12 mouse cellular contexts compared by ENCODE assay signal in the genomic region with DNA sequence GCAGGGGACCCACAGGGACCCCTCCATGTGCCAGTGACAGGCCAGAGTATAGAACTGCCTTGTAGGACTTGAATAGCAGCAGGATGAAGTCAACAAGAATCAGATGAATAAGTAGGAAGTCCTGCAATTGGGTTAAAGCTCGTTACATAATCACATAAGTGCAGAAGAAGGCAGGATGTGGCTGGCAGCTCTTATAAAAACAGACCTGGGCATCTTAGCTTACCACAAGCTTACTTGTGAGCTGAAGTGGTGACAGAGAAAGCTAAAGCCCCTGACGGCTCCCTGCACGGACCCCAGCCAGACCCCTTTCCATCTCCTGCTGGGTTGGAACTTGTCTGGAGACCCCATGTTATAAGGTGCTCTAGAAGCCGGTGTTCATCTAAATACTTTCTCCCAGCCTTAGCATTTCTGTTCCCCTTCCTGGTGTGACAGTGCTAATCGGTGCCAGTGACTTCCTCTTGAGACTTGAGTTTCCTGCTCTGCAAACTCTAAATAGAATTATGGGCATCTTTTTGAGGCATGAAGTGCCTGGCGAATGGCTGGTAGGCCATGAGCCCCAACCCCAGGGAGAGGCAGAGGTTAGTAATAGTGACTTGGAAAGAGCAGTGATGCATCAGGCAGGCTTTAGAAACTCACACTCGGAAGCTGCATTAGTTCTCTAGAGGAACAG. TPM values are rescaled to one million over a fixed set of nuclear protein-coding genes. Genes with fewer than 3 reads are reported as not detected.
DNase-seq lines count a peak whose midpoint lies in the region; ATAC-seq and TF ChIP-seq lines count a peak whose summit lies in the region.
"Had no signal": no experiment of that assay in that cellular context is flagged by ENCODE, and none has a peak within 500 bp of the region (broad histone marks: within the 10 kb centered on the region; RNA-seq: fewer than 3 reads in every experiment).

No protein-coding gene starts in this region.

- H3K4me1 ChIP-seq in lung, postnatal 0 days (ENCODE audit: insufficient read depth, low read depth, low read length), result peaks cover 13% of the 10 kb centered on the region
- peaks cover 4 to 6% of the 10 kb centered on the region in 2 experiments for H3K4me1 ChIP-seq in MEL (ENCODE audit: control insufficient read depth in 1 of 2, insufficient read depth in 2 of 2, low read length in 2 of 2)
- H3K4me1 ChIP-seq in kidney, embryonic 15.5 days, result peaks cover 23% of the 10 kb centered on the region

- H3K36me3 ChIP-seq in lung, postnatal 0 days (ENCODE audit: insufficient read depth, low read length), result no peaks in the 10 kb centered on the region
- peaks cover 0 to 9% of the 10 kb centered on the region in 2 experiments; a peak in 2 of 4 replicates for H3K36me3 ChIP-seq in MEL (ENCODE audit: control insufficient read depth in 1 of 2, insufficient read depth in 2 of 2, low read length in 2 of 2)
- H3K36me3 ChIP-seq in myocyte (ENCODE audit: control insufficient read depth, insufficient read depth), result peaks cover 26% of the 10 kb centered on the region
- 0 out of 2 replicates have a peak, but pooled peaks cover 6% of the 10 kb centered on the region for H3K36me3 ChIP-seq in kidney, embryonic 15.5 days

- H3K79me2 ChIP-seq in MEL (ENCODE audit: control insufficient read depth, insufficient read depth, low read length, poor library complexity), result no peaks in the 10 kb centered on the region
- peaks cover 92% of the 10 kb centered on the region for H3K79me2 ChIP-seq in myocyte (ENCODE audit: control insufficient read depth, insufficient read depth)

- H3K9me3 ChIP-seq in lung, postnatal 0 days (ENCODE audit: low read length), result no peaks in the 10 kb centered on the region
- no peaks in the 10 kb centered on the region for H3K9me3 ChIP-seq in MEL (replicated peaks; ENCODE audit: insufficient read depth, low read length)
- H3K9me3 ChIP-seq in kidney, embryonic 15.5 days (replicated peaks), result no peaks in the 10 kb centered on the region
- H3K9me3 ChIP-seq: heart, embryonic 12.5 days had no signal

- no peak for TF ChIP-seq RAD21 in MEL (IDR thresholded peaks at IDR 0.05; ENCODE audit: low read depth, low read length)

- no peak overlapping the region for H3ac ChIP-seq in myocyte (ENCODE audit: control insufficient read depth, insufficient read length)

- no peak overlapping the region for H3K9ac ChIP-seq in lung, postnatal 0 days (replicated peaks; ENCODE audit: low read depth)
- no peak overlapping the region for H3K9ac ChIP-seq in MEL (ENCODE audit: control insufficient read depth, low read depth, low read length, poor library complexity, severe bottlenecking)
- H3K9ac ChIP-seq in kidney, embryonic 15.5 days, result no peak overlapping the region
- H3K9ac ChIP-seq: heart, embryonic 12.5 days had no signal

- DNase-seq in lung, postnatal 0 days (ENCODE audit: low spot score), result peak; percentile 49
- DNase-seq in lung, postnatal 14 days, result no peak
- DNase-seq in MEL (ENCODE audit: low read depth, low spot score), result peak; percentile 14
- DNase-seq in kidney, postnatal 14 days, result no peak
- DNase-seq in kidney, adult 18-20 months, result no peak
- DNase-seq: adrenal gland, postnatal 10 days; cerebellum, postnatal 14 days; kidney, adult 9 months had no signal

- TF ChIP-seq CTCF in lung, postnatal 0 days (IDR thresholded peaks at IDR 0.05), result no peak
- no peak for TF ChIP-seq CTCF in MEL (IDR thresholded peaks at IDR 0.05 in 2 of 3, conservative IDR thresholded peaks at IDR 0.05 in 1 of 3; ENCODE audit: control insufficient read depth in 1 of 3, insufficient read depth in 1 of 3, low read depth in 2 of 3, low read length in 3 of 3, poor library complexity in 1 of 3, severe bottlenecking in 1 of 3)

- H3K27ac ChIP-seq in lung, postnatal 0 days (ENCODE audit: low read length), result peak overlapping the region; percentile 28; the same call in 1 of the 2 replicates
- no peak overlapping the region for H3K27ac ChIP-seq in MEL (ENCODE audit: control insufficient read depth, low read depth, low read length)
- no peak overlapping the region for H3K27ac ChIP-seq in kidney, embryonic 15.5 days

- ATAC-seq in lung, postnatal 0 days, result peak; percentile 31
- peak; percentile 63 to 69 for ATAC-seq in hematopoietic stem cell, adult 5-6 weeks (replicated peaks in 1 of 2; ENCODE audit: insufficient read depth in 1 of 2, low FRiP score in 2 of 2, low TSS enrichment in 1 of 2, low read depth in 1 of 2, poor library complexity in 2 of 2, severe bottlenecking in 2 of 2)
- ATAC-seq in kidney, embryonic 15.5 days (replicated peaks; ENCODE audit: low FRiP score), result no peak

- TF ChIP-seq POLR2A in MEL (IDR thresholded peaks at IDR 0.05; ENCODE audit: control insufficient read depth in 1 of 2, insufficient read depth in 1 of 2, low read depth in 1 of 2, low read length in 2 of 2, poor library complexity in 1 of 2) (no peak), myocyte (IDR thresholded peaks at IDR 0.05; ENCODE audit: insufficient read length, low read depth) (no peak)

- no peak for TF ChIP-seq EP300 in lung, postnatal 0 days (IDR thresholded peaks at IDR 0.05)
- no peak for TF ChIP-seq EP300 in MEL (IDR thresholded peaks at IDR 0.05; ENCODE audit: low read depth in 1 of 2, low read length in 2 of 2)

- 49% methylated on average over 7 of the region's 7 CpGs for whole genome bisulfite sequencing in lung, postnatal 0 days
- WGBS in kidney, embryonic 15.5 days, result 75% methylated on average over 7 of the region's 7 CpGs

- H3K4me2 ChIP-seq in lung, postnatal 0 days (replicated peaks; ENCODE audit: low read depth, low read length), result no peak overlapping the region
- peak overlapping the region; percentile 14 for H3K4me2 ChIP-seq in myocyte (ENCODE audit: low read depth)
- H3K4me2 ChIP-seq in kidney, embryonic 15.5 days, result no peak overlapping the region
- H3K4me2 ChIP-seq: heart, embryonic 12.5 days had no signal

- no peaks in the 10 kb centered on the region for H3K27me3 ChIP-seq in lung, postnatal 0 days (replicated peaks; ENCODE audit: insufficient read depth, low read length)
- no peaks in the 10 kb centered on the region for H3K27me3 ChIP-seq in MEL (ENCODE audit: control insufficient read depth in 1 of 2, insufficient read depth in 2 of 2, low read length in 2 of 2)
- H3K27me3 ChIP-seq in myocyte (ENCODE audit: control insufficient read depth, insufficient read depth, insufficient read length), result no peaks in the 10 kb centered on the region
- peaks cover 6% of the 10 kb centered on the region for H3K27me3 ChIP-seq in kidney, embryonic 15.5 days
- H3K27me3 ChIP-seq: heart, embryonic 12.5 days had no signal

- H3K4me3 ChIP-seq in lung, postnatal 0 days (ENCODE audit: low read depth, low read length), result no peak overlapping the region
- H3K4me3 ChIP-seq in MEL (ENCODE audit: control insufficient read depth in 1 of 2, insufficient read depth in 1 of 2, low read depth in 2 of 2, low read length in 2 of 2) (no peak overlapping the region), myocyte (no peak overlapping the region)
- H3K4me3 ChIP-seq in kidney, embryonic 15.5 days (replicated peaks), result no peak overlapping the region
- H3K4me3 ChIP-seq: heart, embryonic 12.5 days had no signal

TF ChIP-seq in MEL, 35 proteins besides CTCF, POLR2A, EP300 and RAD21 (continues in another document):
- TF ChIP-seq ELF1 (IDR thresholded peaks at IDR 0.05; ENCODE audit: low read depth, low read length), result no peak
- TF ChIP-seq RCOR1 (IDR thresholded peaks at IDR 0.05; ENCODE audit: low read depth, low read length), result no peak
- TF ChIP-seq POLR2AphosphoS2 (IDR thresholded peaks at IDR 0.05; ENCODE audit: low read length), result no peak
- no peak for TF ChIP-seq MEF2A (IDR thresholded peaks at IDR 0.05; ENCODE audit: extremely low read depth, insufficient replicate concordance, low read depth, low read length, poor library complexity, severe bottlenecking)
- no peak for TF ChIP-seq SMC3 (IDR thresholded peaks at IDR 0.05; ENCODE audit: low read depth, low read length)
- no peak for TF ChIP-seq TCF12 (IDR thresholded peaks at IDR 0.05; ENCODE audit: low read depth, low read length)
- TF ChIP-seq E2F4 (IDR thresholded peaks at IDR 0.05; ENCODE audit: borderline replicate concordance, low read depth, low read length), result no peak
- no peak for TF ChIP-seq MAX (IDR thresholded peaks at IDR 0.05; ENCODE audit: low read length)
- TF ChIP-seq BHLHE40 (IDR thresholded peaks at IDR 0.05; ENCODE audit: borderline replicate concordance, low read depth, low read length), result no peak
- TF ChIP-seq GABPA (IDR thresholded peaks at IDR 0.05; ENCODE audit: low read depth, low read length), result no peak
- no peak for TF ChIP-seq USF2 (IDR thresholded peaks at IDR 0.05; ENCODE audit: borderline replicate concordance in 1 of 2, insufficient read depth in 1 of 2, low read depth in 1 of 2, low read length in 2 of 2)
- TF ChIP-seq SIN3A (IDR thresholded peaks at IDR 0.05; ENCODE audit: low read length), result no peak

TF ChIP-seq in myocyte, 11 proteins besides CTCF, POLR2A, EP300 and RAD21:
- TF ChIP-seq REST (IDR thresholded peaks at IDR 0.05; ENCODE audit: insufficient read depth, insufficient read length) (no peak), SRF (IDR thresholded peaks at IDR 0.05; ENCODE audit: control insufficient read depth, insufficient read length, low read depth) (no peak), MYOD1 (IDR thresholded peaks at IDR 0.05; ENCODE audit: control insufficient read depth in 1 of 3, insufficient read length in 2 of 3, low read depth in 2 of 3) (no peak), USF1 (IDR thresholded peaks at IDR 0.05; ENCODE audit: low read depth) (no peak), CEBPB (IDR thresholded peaks at IDR 0.05; ENCODE audit: insufficient read depth, poor library complexity, severe bottlenecking) (no peak), E2F4 (IDR thresholded peaks at IDR 0.05; ENCODE audit: insufficient read depth) (no peak), MYOG (IDR thresholded peaks at IDR 0.05; ENCODE audit: control insufficient read depth in 1 of 3, insufficient read depth in 1 of 3, insufficient read length in 2 of 3, low read depth in 2 of 3) (no peak), POLR2AphosphoS2 (IDR thresholded peaks at IDR 0.05; ENCODE audit: insufficient read length, low read depth) (no peak), TCF3 (IDR thresholded peaks at IDR 0.05; ENCODE audit: insufficient read length, low read depth) (no peak), MAX (IDR thresholded peaks at IDR 0.05; ENCODE audit: low read depth) (no peak), TCF12 (IDR thresholded peaks at IDR 0.05; ENCODE audit: insufficient read depth, poor library complexity, severe bottlenecking) (no peak)

RNA-seq across cellular contexts. Expression of a gene that starts 6.8 kb away (rescaled TPM):
- polyA plus RNA-seq in lung, postnatal 0 days (2015; fragmentation: Nextera tagmentation; extraction: Ambion mirVana), result 71.2 and 81.3 TPM in 2 replicates
- 4.2 and 4.6 TPM in 2 replicates for total RNA-seq in MEL (2012; rRNA removed)
- polyA plus RNA-seq in MEL (2012; ENCODE audit: insufficient read depth in 1 of 2, insufficient read length in 2 of 2, low read depth in 1 of 2, low replicate concordance in 2 of 2, missing spikeins in 1 of 2), result 1 to 10 TPM in 1 of 2 experiments, not detected in 1; 8.4 TPM
- total RNA-seq in hematopoietic stem cell, adult 5-6 weeks (2017), result 53.7 and 75.2 TPM in 2 replicates
- 42.8 TPM for polyA plus RNA-seq in myocyte (2012; fragmentation: generic; extraction: Trizol)
- polyA plus RNA-seq in kidney, embryonic 15.5 days (2015; fragmentation: Nextera tagmentation; extraction: Ambion mirVana), result 47.9 and 50.9 TPM in 2 replicates

Comparison
In these comparisons a context has a peak if more than half of its experiments do, and no peak if none do; other contexts are left out.
1. DNase-seq: peak in lung, postnatal 0 days (single experiment) and MEL (single experiment); none in lung, postnatal 14 days (single experiment), kidney, postnatal 14 days (single experiment) and kidney, adult 18-20 months (single experiment).